Mouse (Mus musculus) hindbrain, embryonic 16.5 days (tissue): ENCODE data around the gene Kcnip4. TPM values are rescaled to one million over a fixed set of nuclear protein-coding genes. Genes with fewer than 3 reads are reported as not detected.

Experiments
- ATAC-seq: fragments of 200-750 bp; cut with Nextera tagmentation; 2 replicates; pipeline ENCODE4 v1.8.0; 2017; ENCODE audit warnings: moderate TSS enrichment, moderate library complexity
- H3K27ac ChIP-seq: fragments of 300-500 bp; sonication (generic); 2 replicates; pipeline ENCODE4 v1.5.1; 2014; ENCODE audit warnings: low read depth, mild to moderate bottlenecking, control low read depth, low read length, moderate library complexity
- H3K27me3 ChIP-seq: fragments of 300-500 bp; sonication (generic); replicated peaks from 2 replicates; pipeline ENCODE4 v1.6.1; 2014; ENCODE audit warnings: low read length; ENCODE audit not compliant: control insufficient read depth, insufficient read depth
- H3K36me3 ChIP-seq: fragments of 300-500 bp; sonication (generic); 2 replicates; pipeline ENCODE4 v1.6.1; 2014; ENCODE audit warnings: mild to moderate bottlenecking, low read length, moderate library complexity, mixed read lengths; ENCODE audit not compliant: control insufficient read depth, insufficient read depth
- H3K4me1 ChIP-seq: fragments of 300-500 bp; sonication (generic); 2 replicates; pipeline ENCODE4 v1.6.1; 2014; ENCODE audit warnings: low read depth, low read length; ENCODE audit not compliant: control insufficient read depth, insufficient read depth
- H3K4me2 ChIP-seq: fragments of 300-500 bp; sonication (generic); 2 replicates; pipeline ENCODE4 v1.6.1; 2014; ENCODE audit warnings: mild to moderate bottlenecking, low read length, control low read depth, moderate library complexity
- H3K4me3 ChIP-seq: fragments of 300-500 bp; sonication (generic); 2 replicates; pipeline ENCODE4 v1.5.1; 2014; ENCODE audit warnings: mild to moderate bottlenecking, low read length, control low read depth, moderate library complexity
- H3K9ac ChIP-seq: fragments of 300-500 bp; sonication (generic); 2 replicates; pipeline ENCODE4 v1.6.1; 2014; ENCODE audit warnings: low read depth, mild to moderate bottlenecking, control low read depth, low read length, moderate library complexity
- H3K9me3 ChIP-seq: fragments of 300-500 bp; sonication (generic); 2 replicates; pipeline ENCODE4 v1.6.1; 2014; ENCODE audit warnings: mild to moderate bottlenecking, low read length, moderate library complexity; ENCODE audit not compliant: control insufficient read depth
- WGBS: fragments of 180-500 bp; shearing (Covaris S2); extraction: QIAGEN DNeasy Blood & Tissue Kit; methylation state at CpG from one replicate; pipeline ENCODE4 v1.1.7; 2014; 5-methylcytosine and 5-hydroxymethylcytosine counted together
- polyA plus RNA-seq: library from polyadenylated mRNA; unstranded; fragments of >200 nt; fragmentation: Nextera tagmentation; extraction: Ambion mirVana; gene quantifications from 2 replicates; pipeline ENCODE4 v1.2.1, GENCODE M21; 2015

The Kcnip4 gene
- 22.4 and 23.5 TPM in 2 replicates for polyA plus RNA-seq

DNA sequence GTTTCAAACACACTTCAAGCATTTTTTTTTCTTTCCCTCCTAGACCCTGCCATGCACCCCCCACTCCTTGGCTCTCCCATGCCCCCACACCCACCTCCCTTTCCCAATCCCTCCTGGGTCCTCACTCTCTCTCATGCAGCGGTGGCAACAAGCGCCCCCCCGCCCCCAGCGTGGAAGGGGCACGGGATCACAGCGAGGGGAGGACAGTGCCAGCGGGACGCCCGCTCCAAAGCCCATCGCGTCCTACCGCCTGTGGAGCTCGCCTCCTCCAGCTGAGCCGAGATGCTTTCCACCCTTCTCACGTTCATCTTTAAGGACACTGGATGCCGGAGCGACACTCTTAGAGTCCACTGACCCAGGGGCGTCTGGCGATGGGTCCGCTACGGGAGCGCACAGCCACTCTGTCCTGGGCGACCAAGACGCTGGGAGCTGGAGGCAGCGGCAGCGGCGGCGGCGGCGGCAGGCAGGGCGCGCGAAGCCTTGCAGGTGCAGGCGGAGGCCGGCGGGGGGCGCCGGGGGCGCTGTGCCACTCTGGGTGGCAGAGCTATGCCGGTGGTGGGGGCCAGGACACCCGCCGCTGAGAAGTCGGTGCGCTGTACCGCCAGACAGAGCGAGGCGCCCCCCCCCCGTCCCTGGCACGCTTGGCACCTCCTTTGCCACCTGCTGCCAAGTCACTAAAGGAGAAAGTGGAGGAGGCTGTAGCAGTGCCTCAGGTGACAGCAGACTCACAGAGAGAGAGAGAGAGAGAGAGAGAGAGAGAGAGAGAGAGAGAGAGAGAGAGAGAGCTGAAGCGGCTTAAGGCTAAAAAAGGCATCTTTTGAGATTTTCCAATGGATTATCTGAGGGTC, at the start of gene Kcnip4:
TSS of gene Kcnip4 (minus strand) at position 514 of the 848 bp plus-strand sequence.
- peak within 1 kb of the TSS; percentile 75 for H3K4me3 ChIP-seq
- H3K4me2 ChIP-seq, result peak within 1 kb of the TSS; percentile 99
- 1% methylated on average over 45 of the region's 50 CpGs for whole genome bisulfite sequencing
- no peaks in the 10 kb centered on the region for H3K27me3 ChIP-seq
- H3K36me3 ChIP-seq, result no peaks in the 10 kb centered on the region
- no peaks in the 10 kb centered on the region for H3K9me3 ChIP-seq
- ATAC-seq, result peak; percentile 93
- H3K27ac ChIP-seq, result peak within 1 kb of the TSS; percentile 31; the same call in 1 of the 2 replicates
- H3K9ac ChIP-seq, result peak within 1 kb of the TSS; percentile 75
- peaks cover 7% of the 10 kb centered on the region; the same call in 1 of the 2 replicates for H3K4me1 ChIP-seq

DNA sequence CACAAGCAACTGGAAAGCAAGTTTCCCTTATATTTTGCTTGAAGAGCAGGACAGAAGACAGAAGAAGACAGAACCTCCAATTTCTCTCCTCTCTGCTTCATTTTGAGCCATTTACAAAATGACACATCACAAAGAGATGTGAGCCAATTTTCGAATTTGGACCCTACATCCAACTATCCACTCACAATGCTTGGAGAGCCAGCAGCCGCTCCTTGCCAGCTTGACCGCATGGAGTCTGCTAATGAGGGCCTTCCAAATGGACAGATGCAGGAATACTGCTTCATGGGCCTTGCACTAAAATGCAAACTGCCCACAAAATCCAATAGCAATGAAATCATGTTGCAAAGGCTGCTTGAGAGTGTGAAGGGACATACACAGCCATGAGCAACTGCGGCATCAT, 47.2 kb upstream of the Kcnip4 start:
- no peak overlapping the region for H3K27ac ChIP-seq
- no peaks in the 10 kb centered on the region for H3K36me3 ChIP-seq
- H3K4me1 ChIP-seq, result no peaks in the 10 kb centered on the region
- no peaks in the 10 kb centered on the region for H3K27me3 ChIP-seq
- no peak overlapping the region for H3K4me3 ChIP-seq
- H3K9ac ChIP-seq, result no peak overlapping the region
- no peak overlapping the region for H3K4me2 ChIP-seq
- H3K9me3 ChIP-seq, result no peaks in the 10 kb centered on the region
- ATAC-seq, result no peak
- 82% methylated on average over 4 of the region's 4 CpGs for WGBS

DNA sequence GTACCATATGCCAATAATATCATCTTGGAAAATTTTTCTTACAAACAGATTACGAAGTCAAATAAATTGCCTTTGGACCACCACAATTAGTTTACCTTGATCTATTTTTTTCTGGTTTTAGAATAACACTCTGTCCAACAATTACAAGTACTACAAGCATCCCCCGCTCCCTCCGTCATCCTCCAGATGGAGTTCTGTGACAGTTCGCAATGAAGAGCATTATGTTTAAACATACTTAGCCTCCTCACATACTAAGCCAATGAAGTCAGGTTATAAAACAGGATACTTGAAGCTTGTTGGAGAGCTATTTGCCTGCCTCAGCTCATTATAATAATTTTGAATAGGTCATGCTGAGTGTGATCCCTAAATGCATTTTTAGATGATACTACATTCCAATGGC, 39.0 kb upstream of the Kcnip4 start:
- Histone ChIP-seq H3K4me3 (no peak overlapping the region), H3K27me3 (no peaks in the 10 kb centered on the region), H3K27ac (no peak overlapping the region), H3K4me1 (no peaks in the 10 kb centered on the region), H3K9ac (no peak overlapping the region), H3K36me3 (no peaks in the 10 kb centered on the region), H3K4me2 (no peak overlapping the region), H3K9me3 (no peaks in the 10 kb centered on the region)
- WGBS, result 93% methylated on average over 4 of the region's 4 CpGs
- ATAC-seq, result no peak

DNA sequence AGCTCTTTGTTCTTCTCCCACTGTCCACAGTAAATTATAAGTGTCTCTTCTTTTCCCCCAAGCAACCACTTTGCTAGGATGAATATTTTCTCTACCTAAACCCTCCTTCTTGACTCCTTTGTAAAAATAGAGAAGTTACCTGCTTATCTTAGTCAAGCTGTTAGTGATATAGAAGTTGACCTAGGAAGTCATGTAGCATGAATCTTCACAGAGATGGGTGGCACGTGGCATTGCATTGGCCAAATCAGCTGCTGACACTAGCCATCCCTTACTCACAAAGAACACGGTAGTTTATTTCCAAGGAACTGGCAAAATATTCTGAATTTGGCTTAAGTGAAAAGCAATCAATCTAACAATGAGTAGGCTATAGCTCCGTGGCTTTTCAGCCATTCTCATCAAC, 32.7 kb upstream of the Kcnip4 start:
- Histone ChIP-seq H3K4me1 (no peaks in the 10 kb centered on the region), H3K4me2 (no peak overlapping the region), H3K9ac (no peak overlapping the region), H3K27me3 (no peaks in the 10 kb centered on the region), H3K36me3 (no peaks in the 10 kb centered on the region), H3K9me3 (no peaks in the 10 kb centered on the region), H3K27ac (no peak overlapping the region), H3K4me3 (no peak overlapping the region)
- no peak for ATAC-seq
- WGBS, result 75% methylated on average over 3 of the region's 3 CpGs

DNA sequence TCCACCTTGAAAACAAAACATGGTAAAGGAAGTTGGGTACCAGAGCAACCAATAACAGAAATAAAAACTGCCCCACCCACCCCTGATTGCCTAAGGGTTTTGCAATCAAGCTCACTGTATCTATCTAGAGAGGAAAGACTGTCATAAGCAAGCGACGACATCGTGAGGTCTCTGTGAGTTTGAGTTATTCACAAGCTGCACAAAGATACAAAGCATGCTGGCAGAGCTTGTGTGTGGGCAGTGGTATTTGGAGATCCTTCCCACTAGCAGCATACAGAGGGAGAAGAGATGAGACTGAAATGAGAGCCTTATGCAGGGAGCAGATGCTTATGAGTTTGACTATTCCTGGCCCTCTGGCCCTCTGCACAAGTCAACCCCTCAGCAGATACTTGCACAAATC, 23.2 kb upstream of the Kcnip4 start:
- H3K36me3 ChIP-seq, result no peaks in the 10 kb centered on the region
- H3K27ac ChIP-seq, result no peak overlapping the region
- no peak overlapping the region for H3K9ac ChIP-seq
- H3K27me3 ChIP-seq, result no peaks in the 10 kb centered on the region
- WGBS, result 90% methylated on average over 3 of the region's 3 CpGs
- no peaks in the 10 kb centered on the region for H3K4me1 ChIP-seq
- H3K4me2 ChIP-seq, result no peak overlapping the region
- no peak for ATAC-seq
- H3K4me3 ChIP-seq, result no peak overlapping the region
- no peaks in the 10 kb centered on the region for H3K9me3 ChIP-seq

DNA sequence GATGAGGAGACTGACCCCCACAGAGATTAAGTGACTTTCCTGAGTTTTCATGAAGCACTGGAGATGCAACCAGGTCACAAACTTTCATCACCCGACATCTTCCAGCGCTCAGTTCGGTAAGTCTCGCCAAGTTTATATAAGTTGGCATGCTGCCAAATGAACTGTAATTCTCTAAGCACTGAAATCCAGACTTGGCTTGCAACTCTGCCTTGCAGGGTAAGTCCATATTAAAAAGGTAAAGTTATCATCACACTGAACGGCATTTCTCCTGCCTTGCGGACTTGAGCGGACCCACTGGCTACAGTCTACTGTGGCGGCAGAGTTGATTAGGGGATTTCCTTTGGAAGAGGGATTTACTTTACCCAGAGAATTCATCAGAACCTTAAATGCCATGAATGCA, 4.7 kb upstream of the Kcnip4 start:
- Histone ChIP-seq H3K4me1 (peaks cover 4% of the 10 kb centered on the region; the same call in 1 of the 2 replicates), H3K9me3 (no peaks in the 10 kb centered on the region), H3K4me3 (no peak overlapping the region), H3K9ac (no peak overlapping the region), H3K27ac (no peak overlapping the region), H3K27me3 (no peaks in the 10 kb centered on the region), H3K4me2 (no peak overlapping the region), H3K36me3 (no peaks in the 10 kb centered on the region)
- ATAC-seq, result no peak
- 62% methylated on average over 8 of the region's 8 CpGs for WGBS

DNA sequence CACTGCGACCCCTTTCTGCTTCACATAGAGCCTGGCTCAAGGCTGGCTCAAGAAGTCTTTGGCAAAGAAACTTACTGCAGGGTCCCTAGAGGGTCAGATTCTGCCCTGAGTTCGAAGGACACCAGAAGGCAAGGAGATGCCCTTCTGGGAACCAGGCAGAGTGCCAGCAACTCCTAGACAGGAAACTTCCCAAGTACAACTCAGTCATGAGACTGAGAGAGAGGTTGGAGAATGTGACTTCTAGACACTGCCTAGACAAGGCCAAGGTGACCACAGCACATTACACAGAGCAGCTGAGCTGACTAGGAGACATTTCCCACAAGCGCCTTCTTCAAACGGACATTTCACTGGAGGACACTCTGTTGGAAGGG, 520 bp upstream of the Kcnip4 start:
- ATAC-seq, result peak; percentile 51
- H3K9ac ChIP-seq, result no peak overlapping the region

DNA sequence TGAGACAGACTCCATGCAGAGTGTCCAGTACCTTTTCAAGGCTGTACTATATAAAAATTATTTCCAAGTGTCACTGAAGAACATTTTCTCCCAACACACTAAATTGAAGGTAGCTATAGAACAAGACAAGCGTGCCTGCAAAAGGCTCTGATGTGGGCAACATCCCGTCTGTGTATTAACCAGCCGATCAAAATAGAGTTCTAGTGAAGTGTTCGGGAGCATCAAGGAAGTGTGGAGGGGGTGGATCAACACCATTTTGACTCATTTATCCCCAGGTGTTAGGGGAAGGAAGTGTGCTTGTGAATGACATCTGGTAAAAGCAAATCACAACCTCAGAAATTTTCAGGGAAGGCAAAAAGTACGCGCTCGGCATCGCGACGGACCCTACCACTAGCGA, 712 bp downstream of the Kcnip4 start:
- WGBS, result 7% methylated on average over 11 of the region's 11 CpGs
- H3K36me3 ChIP-seq, result no peaks in the 10 kb centered on the region
- H3K4me3 ChIP-seq, result peak overlapping the region; percentile 75
- no peaks in the 10 kb centered on the region for H3K9me3 ChIP-seq
- H3K4me1 ChIP-seq, result peaks cover 7% of the 10 kb centered on the region; the same call in 1 of the 2 replicates
- peak overlapping the region; percentile 75 for H3K9ac ChIP-seq
- no peak overlapping the region for H3K27ac ChIP-seq
- no peaks in the 10 kb centered on the region for H3K27me3 ChIP-seq
- peak overlapping the region; percentile 99 for H3K4me2 ChIP-seq
- no peak for ATAC-seq

More for the DNA sequence above, 520 bp upstream of the Kcnip4 start:
- Histone ChIP-seq H3K27ac (no peak overlapping the region), H3K4me2 (peak overlapping the region; percentile 99), H3K27me3 (no peaks in the 10 kb centered on the region), H3K9me3 (no peaks in the 10 kb centered on the region), H3K4me1 (peaks cover 7% of the 10 kb centered on the region; the same call in 1 of the 2 replicates), H3K4me3 (peak overlapping the region; percentile 75), H3K36me3 (no peaks in the 10 kb centered on the region)
- 55% methylated on average over 4 of the region's 4 CpGs for WGBS

DNA sequence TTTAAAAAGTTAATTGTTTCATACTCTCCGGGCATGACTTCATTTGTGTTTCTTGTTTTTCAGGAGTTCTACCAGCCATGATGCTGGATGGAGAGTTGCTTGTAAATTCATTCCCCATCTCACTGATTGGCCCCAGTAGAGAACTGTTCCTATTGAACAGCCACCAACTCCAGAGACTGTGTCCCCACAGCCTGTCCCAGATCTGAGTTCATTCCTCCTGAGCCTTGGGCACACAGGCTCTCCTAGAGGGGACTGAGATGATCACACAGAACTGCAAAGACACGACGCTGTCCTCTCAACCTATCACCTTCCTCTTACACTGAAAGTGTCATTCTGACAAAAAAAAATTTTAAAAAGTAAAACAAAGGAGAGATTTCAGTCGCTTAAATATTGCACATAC, 1.7 kb downstream of the Kcnip4 start:
- Histone ChIP-seq H3K27ac (no peak overlapping the region), H3K4me1 (peaks cover 7% of the 10 kb centered on the region; the same call in 1 of the 2 replicates), H3K9me3 (no peaks in the 10 kb centered on the region), H3K4me3 (no peak overlapping the region), H3K9ac (no peak overlapping the region), H3K36me3 (no peaks in the 10 kb centered on the region), H3K4me2 (no peak overlapping the region), H3K27me3 (no peaks in the 10 kb centered on the region)
- WGBS, result 75% methylated on average over 4 of the region's 4 CpGs
- ATAC-seq, result no peak
